Mouse (Mus musculus): ENCODE data around the gene Olfr733. TPM values are rescaled to one million over a fixed set of nuclear protein-coding genes. Genes with fewer than 3 reads are reported as not detected.

Olfr733 gene
- not detected in 2 replicates for polyA plus RNA-seq (2015; fragmentation: Nextera tagmentation; extraction: Ambion mirVana)

DNA sequence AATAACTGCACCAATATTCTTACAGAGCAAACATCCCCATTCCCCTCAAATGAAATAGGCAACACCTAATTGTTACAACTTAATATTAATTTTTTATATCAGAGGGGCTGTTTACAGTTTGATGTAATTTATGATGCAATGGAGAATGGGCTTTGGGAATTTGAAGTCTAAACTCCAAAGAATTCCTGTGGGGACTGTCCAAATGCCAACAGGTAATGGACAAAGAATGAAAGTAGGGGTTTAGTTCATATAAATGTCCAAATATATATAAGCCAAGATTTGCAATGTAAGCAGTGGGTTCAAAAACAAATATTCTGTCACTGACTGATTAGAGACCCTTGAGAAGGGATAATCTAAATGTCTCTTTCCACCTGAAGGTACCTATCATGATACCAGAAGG lies at the start of gene Olfr733:
Gene Olfr733 (minus strand): TSS at position 101 of the 400 bp plus-strand sequence.
- H3K36me3 ChIP-seq (replicated peaks), result no peaks in the 10 kb centered on the region
- H3K4me2 ChIP-seq, result no peak within 1 kb of the TSS
- H3K9me3 ChIP-seq, result no peaks in the 10 kb centered on the region
- no peaks in the 10 kb centered on the region for H3K4me1 ChIP-seq
- no peak within 1 kb of the TSS for H3K9ac ChIP-seq
- no peak for ATAC-seq (replicated peaks)
- H3K27me3 ChIP-seq (replicated peaks), result no peaks in the 10 kb centered on the region
- no peak within 1 kb of the TSS for H3K27ac ChIP-seq
- H3K4me3 ChIP-seq, result no peak within 1 kb of the TSS

DNA sequence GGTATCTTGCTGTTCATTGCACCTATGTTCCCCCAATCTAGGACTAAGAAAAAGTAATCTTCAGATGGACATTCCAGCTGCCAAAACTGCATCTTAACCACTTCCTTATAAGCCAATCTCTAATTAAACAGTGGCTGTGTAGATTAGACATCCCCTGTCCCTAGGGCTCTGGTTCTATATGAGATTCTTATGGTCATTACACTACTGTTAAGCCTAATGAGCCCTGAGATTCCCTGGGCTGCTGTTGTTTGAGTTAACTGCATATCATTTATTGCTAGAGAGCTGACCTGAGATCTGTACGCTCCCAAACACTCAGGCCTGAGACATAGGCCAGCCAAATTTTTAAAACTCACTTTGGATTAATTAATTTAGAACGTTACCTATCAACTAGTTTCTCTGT lies 47.5 kb upstream of the Olfr733 start, which contains the start of gene Olfr735:
Gene Olfr735 (minus strand): TSS at position 77 of the 400 bp plus-strand sequence.
- no peak within 1 kb of the TSS for H3K9ac ChIP-seq
- H3K9me3 ChIP-seq, result no peaks in the 10 kb centered on the region
- no peak within 1 kb of the TSS for H3K27ac ChIP-seq
- no peaks in the 10 kb centered on the region for H3K27me3 ChIP-seq (replicated peaks)
- no peaks in the 10 kb centered on the region for H3K4me1 ChIP-seq
- H3K4me3 ChIP-seq, result no peak within 1 kb of the TSS
- H3K4me2 ChIP-seq, result no peak within 1 kb of the TSS
- no peaks in the 10 kb centered on the region for H3K36me3 ChIP-seq (replicated peaks)
- no peak for ATAC-seq (replicated peaks)
- WGBS, result 90% methylated on average over 2 of the region's 2 CpGs

DNA sequence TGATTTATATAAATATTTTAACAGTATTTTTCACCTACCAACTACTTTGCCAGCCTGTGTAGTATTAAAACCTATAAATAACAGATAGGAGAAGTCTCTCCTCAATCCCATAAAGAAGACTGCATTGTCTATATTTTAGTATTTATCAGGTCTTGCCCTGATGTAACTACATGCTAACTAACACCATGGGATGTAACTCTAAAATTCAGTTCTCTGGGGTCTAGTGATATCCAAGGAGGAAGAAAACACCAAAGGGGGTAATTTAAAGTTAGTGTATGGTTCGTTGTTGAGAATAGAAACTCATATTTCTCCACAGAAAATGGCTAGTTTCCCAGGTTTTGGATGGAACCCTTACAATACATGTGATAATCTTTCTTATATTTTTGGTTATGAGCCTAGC lies 25.3 kb upstream of the Olfr733 start, which contains the start of gene Olfr734:
Gene Olfr734 (minus strand): TSS at position 101 of the 400 bp plus-strand sequence.
- no peaks in the 10 kb centered on the region for H3K36me3 ChIP-seq (replicated peaks)
- ATAC-seq (replicated peaks), result no peak
- H3K4me1 ChIP-seq, result no peaks in the 10 kb centered on the region
- WGBS, result 75% methylated on average over 1 of the region's 1 CpGs
- no peak within 1 kb of the TSS for H3K4me2 ChIP-seq
- no peak within 1 kb of the TSS for H3K9ac ChIP-seq
- no peaks in the 10 kb centered on the region for H3K9me3 ChIP-seq
- no peak within 1 kb of the TSS for H3K4me3 ChIP-seq
- H3K27me3 ChIP-seq (replicated peaks), result no peaks in the 10 kb centered on the region
- H3K27ac ChIP-seq, result no peak within 1 kb of the TSS

DNA sequence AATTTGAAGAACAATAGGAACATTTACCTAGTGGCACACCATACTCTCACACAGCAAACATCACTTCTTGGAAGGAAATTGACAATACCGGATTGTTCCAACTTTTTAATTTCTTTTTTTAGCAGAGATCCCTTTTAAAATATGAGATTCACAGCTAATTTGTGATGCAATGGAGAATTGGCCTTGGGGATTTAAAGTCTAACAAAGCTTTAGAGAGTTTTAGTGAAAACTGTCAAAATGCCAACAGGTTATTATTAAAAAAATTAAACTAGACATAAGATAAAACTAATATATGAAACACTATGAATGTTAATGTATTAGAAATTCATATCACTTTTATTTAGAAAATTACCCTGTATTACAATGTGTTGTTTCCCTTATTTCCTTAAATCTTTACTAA lies 17.2 kb downstream of the Olfr733 start, which contains the start of gene Olfr732:
Gene Olfr732 (minus strand): TSS at position 101 of the 400 bp plus-strand sequence.
- WGBS, result 93% methylated on average over 1 of the region's 1 CpGs
- no peak for ATAC-seq (replicated peaks)
- no peak within 1 kb of the TSS for H3K4me2 ChIP-seq

More for the DNA sequence above, 17.2 kb downstream of the Olfr733 start, which contains the start of gene Olfr732:
- no peaks in the 10 kb centered on the region for H3K36me3 ChIP-seq (replicated peaks)
- H3K4me3 ChIP-seq, result no peak within 1 kb of the TSS
- H3K4me1 ChIP-seq, result no peaks in the 10 kb centered on the region
- H3K27me3 ChIP-seq (replicated peaks), result no peaks in the 10 kb centered on the region
- H3K9ac ChIP-seq, result no peak within 1 kb of the TSS
- no peaks in the 10 kb centered on the region for H3K9me3 ChIP-seq
- no peak within 1 kb of the TSS for H3K27ac ChIP-seq

Other genes starting within 250 kb of the Olfr733 start
- gene Olfr726, start 210.6 kb downstream of the Olfr733 start, polyA plus RNA-seq (2015; fragmentation: Nextera tagmentation; extraction: Ambion mirVana), result not detected in 2 replicates
- gene Olfr727, start 178.3 kb downstream of the Olfr733 start, polyA plus RNA-seq (2015; fragmentation: Nextera tagmentation; extraction: Ambion mirVana), result not detected in 2 replicates
- not detected in 2 replicates for gene Olfr728, start 158.8 kb downstream of the Olfr733 start, polyA plus RNA-seq (2015; fragmentation: Nextera tagmentation; extraction: Ambion mirVana)
- gene Olfr729, start 148.6 kb downstream of the Olfr733 start, polyA plus RNA-seq (2015; fragmentation: Nextera tagmentation; extraction: Ambion mirVana), result not detected in 2 replicates
- gene Olfr730, start 113.3 kb downstream of the Olfr733 start, polyA plus RNA-seq (2015; fragmentation: Nextera tagmentation; extraction: Ambion mirVana), result not detected in 2 replicates
- gene Olfr731, start 59.7 kb downstream of the Olfr733 start, polyA plus RNA-seq (2015; fragmentation: Nextera tagmentation; extraction: Ambion mirVana), result not detected in 2 replicates
- gene Olfr732, start 17.3 kb downstream of the Olfr733 start, polyA plus RNA-seq (2015; fragmentation: Nextera tagmentation; extraction: Ambion mirVana), result not detected in 2 replicates
- not detected in 2 replicates for gene Olfr734, start 25.2 kb upstream of the Olfr733 start, polyA plus RNA-seq (2015; fragmentation: Nextera tagmentation; extraction: Ambion mirVana)
- not detected in 2 replicates for gene Olfr735, start 47.4 kb upstream of the Olfr733 start, polyA plus RNA-seq (2015; fragmentation: Nextera tagmentation; extraction: Ambion mirVana)
- gene Tlr11, start 56.4 kb upstream of the Olfr733 start, polyA plus RNA-seq (2015; fragmentation: Nextera tagmentation; extraction: Ambion mirVana), result not detected in 2 replicates
- not detected in 2 replicates for gene Olfr736, start 79.6 kb upstream of the Olfr733 start, polyA plus RNA-seq (2015; fragmentation: Nextera tagmentation; extraction: Ambion mirVana)
- not detected in 2 replicates for gene Olfr738, start 106.0 kb upstream of the Olfr733 start, polyA plus RNA-seq (2015; fragmentation: Nextera tagmentation; extraction: Ambion mirVana)
- not detected in 2 replicates for gene Olfr739, start 117.1 kb upstream of the Olfr733 start, polyA plus RNA-seq (2015; fragmentation: Nextera tagmentation; extraction: Ambion mirVana)
- gene Olfr740, start 144.0 kb upstream of the Olfr733 start, polyA plus RNA-seq (2015; fragmentation: Nextera tagmentation; extraction: Ambion mirVana), result not detected in 2 replicates
- gene Olfr741, start 171.2 kb upstream of the Olfr733 start, polyA plus RNA-seq (2015; fragmentation: Nextera tagmentation; extraction: Ambion mirVana), result not detected in 2 replicates
- not detected in 2 replicates for gene Olfr742, start 202.1 kb upstream of the Olfr733 start, polyA plus RNA-seq (2015; fragmentation: Nextera tagmentation; extraction: Ambion mirVana)
- not detected in 2 replicates for gene Olfr743, start 220.3 kb upstream of the Olfr733 start, polyA plus RNA-seq (2015; fragmentation: Nextera tagmentation; extraction: Ambion mirVana)

Data from midbrain, embryonic 15.5 days (tissue).